Mouse (Mus musculus): ENCODE results near the gene Fbln2. TPM values are rescaled to one million over a fixed set of nuclear protein-coding genes. Genes with fewer than 3 reads are reported as not detected.
A peak's percentile ranks its signal among the peaks of the same experiment; 100 is the strongest.

Gene Fbln2
- total RNA-seq, 2 experiments from 2014 or later: 8.1 to 10.8 TPM

DNA sequence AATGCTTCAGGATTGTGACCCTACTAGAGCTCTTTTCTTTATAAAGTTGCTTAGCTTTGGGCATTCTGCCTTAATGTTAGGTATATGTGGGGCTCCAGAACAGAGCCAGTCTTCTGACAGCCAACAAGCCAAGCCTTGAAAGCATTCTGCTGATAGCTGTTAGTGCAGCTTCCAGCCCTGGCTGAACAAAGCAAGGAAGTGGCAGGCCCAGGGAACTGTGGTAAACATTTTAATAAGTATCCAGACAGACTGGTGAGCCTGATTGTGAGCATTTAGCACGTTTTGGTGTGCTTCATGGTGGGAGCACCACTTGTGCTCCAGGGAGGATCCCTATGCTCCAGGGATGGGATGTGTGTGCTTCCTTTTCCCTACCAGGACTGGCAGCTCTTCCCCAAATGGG lies 29.2 kb upstream of the Fbln2 start:
- DNase-seq (ENCODE audit: low spot score in 2 of 2): no peak
- Histone ChIP-seq H3K4me3 (no peak overlapping the region), H3K27ac (no peak overlapping the region)
- no peak for TF ChIP-seq CTCF (conservative IDR thresholded peaks at IDR 0.05)

DNA sequence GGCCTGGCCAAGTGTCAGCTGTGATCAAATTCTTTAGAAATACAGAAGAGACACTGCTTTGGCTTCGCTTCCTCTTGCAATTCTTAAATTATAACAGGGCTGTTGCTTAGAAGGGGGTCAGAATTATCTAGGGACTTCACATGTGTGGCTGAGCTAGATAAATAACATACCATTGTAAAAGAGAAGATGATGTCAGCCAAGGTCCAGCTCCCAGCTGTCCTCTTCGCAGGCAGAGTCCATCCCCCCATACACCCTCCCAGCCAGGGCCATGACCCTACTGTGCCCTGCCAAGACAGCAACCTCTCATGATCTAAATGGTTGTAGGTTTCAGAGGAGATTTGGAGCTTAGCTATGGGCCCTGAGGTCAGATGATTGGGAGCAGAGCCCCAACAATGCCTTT lies 28.3 kb upstream of the Fbln2 start:
- no peak for TF ChIP-seq CTCF (conservative IDR thresholded peaks at IDR 0.05)
- no peak for DNase-seq (ENCODE audit: low spot score in 2 of 2)
- no peak overlapping the region for H3K27ac ChIP-seq
- no peak overlapping the region for H3K4me3 ChIP-seq

DNA sequence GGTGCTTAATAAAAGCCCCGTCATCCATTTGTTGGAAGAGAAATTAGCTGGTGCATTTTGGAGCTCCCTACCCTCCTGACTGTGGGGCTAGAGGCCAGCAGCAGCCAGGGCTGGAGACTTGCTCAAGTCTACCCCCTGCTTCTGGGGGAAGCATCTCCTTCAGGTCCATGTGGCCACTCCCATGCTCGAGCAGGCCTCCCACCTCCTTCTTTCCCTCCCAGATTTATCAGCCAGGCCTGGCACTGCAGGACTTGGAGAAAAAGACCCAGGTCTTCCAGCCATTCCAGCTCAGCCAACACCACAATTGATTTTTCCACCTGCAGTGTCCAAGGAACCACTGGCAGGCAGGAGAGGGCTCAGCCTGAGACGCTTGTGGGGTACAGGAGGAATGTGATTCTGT lies 27.5 kb upstream of the Fbln2 start:
- no peak for DNase-seq (ENCODE audit: low spot score in 2 of 2)
- TF ChIP-seq CTCF (conservative IDR thresholded peaks at IDR 0.05): no peak
- Histone ChIP-seq H3K27ac (no peak overlapping the region), H3K4me3 (no peak overlapping the region)

DNA sequence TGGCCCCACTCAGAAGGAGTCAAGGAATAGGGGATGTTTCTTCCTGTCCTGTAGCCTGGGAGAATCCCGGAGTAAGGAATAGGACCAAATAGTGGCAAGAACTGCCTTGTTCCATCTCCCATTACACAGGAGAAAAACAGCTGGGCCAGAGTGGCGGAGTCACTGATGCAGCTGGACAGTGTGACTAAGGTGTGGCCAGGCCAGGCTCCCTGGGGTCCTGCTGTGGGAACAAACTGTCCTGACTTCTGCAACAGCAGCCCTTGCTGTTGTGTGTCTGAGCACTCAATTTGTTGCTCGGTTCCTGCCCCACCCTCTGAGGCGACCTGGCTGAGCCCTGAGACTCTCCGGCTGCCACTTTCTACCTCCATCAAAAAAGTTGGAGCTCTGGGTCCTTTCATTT lies 26.8 kb upstream of the Fbln2 start:
- TF ChIP-seq CTCF (conservative IDR thresholded peaks at IDR 0.05): no peak
- Histone ChIP-seq H3K27ac (no peak overlapping the region), H3K4me3 (no peak overlapping the region)
- no peak for DNase-seq (ENCODE audit: low spot score in 2 of 2)

DNA sequence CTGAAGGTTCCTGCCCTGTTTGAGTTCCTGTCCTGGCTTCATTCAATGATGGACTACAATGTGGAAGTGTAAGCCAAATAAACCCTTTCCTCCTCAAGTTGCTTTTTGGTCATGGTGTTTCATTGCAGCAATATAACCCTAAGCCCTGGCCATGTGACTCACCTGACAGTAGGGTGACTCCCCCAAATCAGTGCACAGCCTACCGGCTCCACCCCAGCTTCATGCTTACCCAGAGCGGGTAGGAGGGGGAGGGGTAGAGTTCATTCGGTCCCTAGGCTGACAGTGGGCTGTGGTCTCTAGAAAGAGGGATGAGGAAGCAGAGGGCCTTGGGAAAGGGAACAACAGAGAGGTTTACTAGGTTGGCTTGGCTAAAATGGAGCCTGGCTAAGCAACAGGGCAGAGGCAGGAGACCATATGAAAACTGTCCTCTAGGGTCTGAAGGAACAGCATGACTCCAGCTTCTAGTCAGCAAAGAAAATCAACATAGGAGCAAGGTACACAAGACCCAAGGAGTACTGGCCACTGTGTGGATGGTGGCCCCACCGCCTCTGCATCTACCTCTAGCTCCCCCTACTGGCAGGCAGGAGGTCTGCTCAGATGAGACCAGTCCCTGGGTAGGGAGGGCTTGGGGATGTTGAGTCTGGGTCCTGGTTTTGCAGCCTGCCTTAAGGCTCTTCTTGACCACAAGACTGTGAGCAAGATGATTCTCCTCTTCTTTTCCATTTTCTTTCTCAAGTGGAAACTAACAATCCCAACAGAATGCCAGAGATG lies 25.9 kb upstream of the Fbln2 start:
- Histone ChIP-seq H3K4me3 (no peak overlapping the region), H3K27ac (no peak overlapping the region)
- peak in 1 of 2 experiments; percentile 29 for DNase-seq (ENCODE audit: low spot score in 2 of 2)
- peak; percentile 83 for TF ChIP-seq CTCF (conservative IDR thresholded peaks at IDR 0.05)

DNA sequence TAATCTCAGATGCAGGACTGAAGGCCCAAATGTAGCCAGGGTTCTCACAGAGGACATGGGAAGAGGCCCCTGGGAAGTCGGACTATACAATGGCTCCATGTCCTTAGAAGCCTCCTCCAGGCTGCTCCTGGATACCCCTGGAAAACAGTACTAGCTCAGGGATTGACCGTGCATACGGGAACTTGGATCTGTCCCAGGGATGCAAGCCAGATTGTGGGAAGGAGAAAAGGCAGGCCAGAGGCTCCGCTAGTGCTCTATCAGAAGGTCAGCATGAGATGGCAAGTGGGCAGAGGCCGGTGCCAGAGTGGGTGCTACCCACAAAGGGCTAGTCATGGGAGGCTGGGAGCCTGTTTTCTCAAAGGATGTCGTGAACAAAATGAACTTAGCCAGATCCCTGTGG lies 25.3 kb upstream of the Fbln2 start:
- Histone ChIP-seq H3K4me3 (no peak overlapping the region), H3K27ac (no peak overlapping the region)
- TF ChIP-seq CTCF (conservative IDR thresholded peaks at IDR 0.05): no peak
- DNase-seq (ENCODE audit: low spot score in 2 of 2): no peak

DNA sequence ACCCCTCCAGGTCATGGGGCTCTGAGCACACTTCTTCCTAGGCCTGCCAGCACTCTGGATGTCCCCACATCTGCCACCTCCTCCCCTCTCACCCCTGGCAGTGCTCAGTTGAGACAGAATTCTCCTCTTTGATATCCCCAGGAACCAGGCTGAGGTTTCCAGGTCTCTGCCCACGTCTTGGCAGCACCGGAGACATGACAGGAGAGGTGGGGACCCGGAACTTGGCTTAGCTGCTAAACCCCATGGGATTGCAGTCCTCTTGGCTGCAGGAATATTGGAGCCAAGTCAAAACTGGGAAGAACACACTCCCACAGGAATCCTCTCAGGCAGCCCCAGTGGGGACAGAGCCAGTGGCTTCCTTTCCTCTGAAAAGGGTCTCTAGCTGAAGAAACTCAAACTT lies 24.4 kb upstream of the Fbln2 start:
- TF ChIP-seq CTCF (conservative IDR thresholded peaks at IDR 0.05): no peak

DNA sequence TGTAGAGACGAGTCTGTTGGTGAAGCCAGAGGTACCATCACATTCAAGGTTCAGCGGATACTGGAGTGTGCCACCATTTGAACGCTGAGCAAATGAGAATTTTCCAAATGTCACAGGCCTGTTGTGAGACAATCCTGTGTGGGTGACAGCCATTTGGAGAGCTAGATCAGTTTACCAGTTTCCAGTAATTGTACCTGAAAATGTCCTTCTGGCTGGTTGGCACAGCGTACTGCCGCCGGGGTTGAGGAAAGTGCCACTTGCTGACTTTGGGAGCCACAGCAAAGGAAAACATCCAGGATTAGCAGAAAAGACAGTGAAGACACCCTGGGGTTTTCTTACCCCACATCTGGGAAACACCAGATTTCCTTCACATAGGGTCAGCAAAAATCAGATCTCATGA lies 22.3 kb upstream of the Fbln2 start:
- H3K4me3 ChIP-seq: no peak overlapping the region
- no peak for TF ChIP-seq CTCF (conservative IDR thresholded peaks at IDR 0.05)
- DNase-seq (ENCODE audit: low spot score in 2 of 2): no peak
- no peak overlapping the region for H3K27ac ChIP-seq

More for the DNA sequence above, 24.4 kb upstream of the Fbln2 start:
- Histone ChIP-seq H3K27ac (no peak overlapping the region), H3K4me3 (no peak overlapping the region)
- DNase-seq (ENCODE audit: low spot score in 2 of 2): no peak

DNA sequence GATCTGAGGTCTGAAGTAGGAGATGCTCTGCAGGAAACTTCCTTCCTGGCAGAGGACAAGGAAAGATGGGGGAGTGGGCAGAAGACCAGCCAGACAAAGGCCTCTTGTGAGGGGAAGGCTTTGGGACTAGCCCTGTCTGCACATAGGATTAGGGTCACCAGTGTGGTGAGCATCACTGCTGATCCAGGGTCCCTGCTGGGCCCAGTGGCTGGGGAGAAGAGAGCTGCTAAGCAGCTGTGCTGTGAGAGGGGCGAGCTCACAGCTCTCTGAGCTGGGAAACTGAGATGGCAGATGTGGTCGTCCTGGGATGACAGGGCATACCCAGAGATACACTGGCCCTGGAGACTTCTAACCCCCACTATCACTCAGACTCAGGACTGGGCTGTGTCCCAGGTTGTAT lies 20.8 kb upstream of the Fbln2 start:
- no peak for TF ChIP-seq CTCF (conservative IDR thresholded peaks at IDR 0.05)
- H3K4me3 ChIP-seq: no peak overlapping the region
- no peak for DNase-seq (ENCODE audit: low spot score in 2 of 2)
- H3K27ac ChIP-seq: no peak overlapping the region

DNA sequence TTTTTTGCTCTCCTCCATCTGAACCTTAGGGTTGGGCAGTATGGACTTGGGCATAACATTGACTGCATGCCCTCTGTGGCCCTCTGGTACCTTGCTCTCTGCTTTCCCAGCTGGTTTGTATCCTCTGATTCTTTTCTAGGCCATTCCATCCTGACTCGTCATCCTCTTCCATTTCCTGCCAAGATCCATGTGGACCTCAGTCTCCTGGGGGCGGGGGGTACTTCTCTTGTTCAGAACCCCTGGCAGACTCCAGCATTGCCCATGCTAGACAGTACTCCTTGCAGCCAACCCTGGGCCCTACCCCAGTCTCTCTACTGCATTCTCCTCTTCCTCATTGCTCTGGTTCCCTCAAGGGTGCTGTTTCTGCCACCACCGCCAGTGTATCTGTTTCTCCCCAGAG lies 19.8 kb upstream of the Fbln2 start:
- no peak for DNase-seq (ENCODE audit: low spot score in 2 of 2)
- Histone ChIP-seq H3K4me3 (no peak overlapping the region), H3K27ac (no peak overlapping the region)
- no peak for TF ChIP-seq CTCF (conservative IDR thresholded peaks at IDR 0.05)

DNA sequence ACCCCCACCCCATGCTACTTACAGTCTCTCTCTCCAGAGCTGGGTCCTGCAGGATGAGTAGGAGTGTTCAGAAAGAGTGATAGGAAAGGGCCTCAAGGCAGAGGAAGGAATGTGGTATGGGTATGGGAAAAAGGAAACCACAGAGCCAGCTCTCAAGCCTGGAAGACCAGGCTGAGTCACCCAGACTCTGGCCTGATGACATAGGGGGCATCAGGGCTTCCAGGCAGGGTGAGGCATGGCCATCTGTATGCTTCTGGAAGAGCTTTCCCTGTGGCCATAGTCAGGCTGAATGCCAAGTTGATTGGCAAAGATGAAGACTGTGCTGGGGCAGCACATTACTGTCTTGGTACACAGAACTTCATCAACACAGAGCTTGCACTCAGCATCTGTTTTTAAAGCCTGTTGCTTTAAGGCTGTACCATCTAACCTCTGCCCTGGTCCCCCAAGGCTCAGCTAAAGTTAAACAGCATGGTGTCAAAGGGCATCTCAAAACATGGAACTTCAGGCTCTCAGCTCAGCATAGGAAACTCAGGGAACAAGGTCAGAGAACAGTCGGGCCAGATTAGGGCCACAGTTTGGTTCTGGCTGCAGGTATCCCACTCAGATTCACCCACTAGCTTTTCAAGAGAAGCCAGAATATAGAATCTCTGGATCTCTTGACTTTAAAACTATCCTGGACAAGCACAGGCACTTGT lies 19.3 kb upstream of the Fbln2 start:
- no peak for DNase-seq (ENCODE audit: low spot score in 2 of 2)
- Histone ChIP-seq H3K27ac (no peak overlapping the region), H3K4me3 (no peak overlapping the region)
- TF ChIP-seq CTCF (conservative IDR thresholded peaks at IDR 0.05): no peak

DNA sequence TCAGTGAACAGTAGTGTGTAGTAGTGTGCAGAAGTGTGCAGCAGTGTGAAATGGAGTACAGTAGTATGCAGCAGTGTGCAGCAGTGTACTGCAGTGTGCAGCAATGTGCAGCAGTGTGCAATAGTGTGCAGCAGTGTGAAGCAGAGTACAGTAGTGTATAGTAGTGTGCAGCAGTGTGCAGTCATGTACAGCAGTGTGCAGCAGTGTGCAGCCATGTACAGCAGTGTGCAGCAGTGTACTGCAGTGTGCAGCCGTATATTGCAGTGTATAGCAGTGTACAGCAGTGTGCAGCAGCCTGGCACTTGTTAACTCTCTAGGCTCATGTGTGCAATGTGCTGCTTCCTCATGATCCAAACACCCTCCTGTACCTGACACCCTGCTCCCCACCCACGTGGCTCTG lies 13.8 kb upstream of the Fbln2 start:
- no peak overlapping the region for H3K27ac ChIP-seq
- no peak for DNase-seq (ENCODE audit: low spot score in 2 of 2)
- TF ChIP-seq CTCF (conservative IDR thresholded peaks at IDR 0.05): no peak
- H3K4me3 ChIP-seq: no peak overlapping the region

DNA sequence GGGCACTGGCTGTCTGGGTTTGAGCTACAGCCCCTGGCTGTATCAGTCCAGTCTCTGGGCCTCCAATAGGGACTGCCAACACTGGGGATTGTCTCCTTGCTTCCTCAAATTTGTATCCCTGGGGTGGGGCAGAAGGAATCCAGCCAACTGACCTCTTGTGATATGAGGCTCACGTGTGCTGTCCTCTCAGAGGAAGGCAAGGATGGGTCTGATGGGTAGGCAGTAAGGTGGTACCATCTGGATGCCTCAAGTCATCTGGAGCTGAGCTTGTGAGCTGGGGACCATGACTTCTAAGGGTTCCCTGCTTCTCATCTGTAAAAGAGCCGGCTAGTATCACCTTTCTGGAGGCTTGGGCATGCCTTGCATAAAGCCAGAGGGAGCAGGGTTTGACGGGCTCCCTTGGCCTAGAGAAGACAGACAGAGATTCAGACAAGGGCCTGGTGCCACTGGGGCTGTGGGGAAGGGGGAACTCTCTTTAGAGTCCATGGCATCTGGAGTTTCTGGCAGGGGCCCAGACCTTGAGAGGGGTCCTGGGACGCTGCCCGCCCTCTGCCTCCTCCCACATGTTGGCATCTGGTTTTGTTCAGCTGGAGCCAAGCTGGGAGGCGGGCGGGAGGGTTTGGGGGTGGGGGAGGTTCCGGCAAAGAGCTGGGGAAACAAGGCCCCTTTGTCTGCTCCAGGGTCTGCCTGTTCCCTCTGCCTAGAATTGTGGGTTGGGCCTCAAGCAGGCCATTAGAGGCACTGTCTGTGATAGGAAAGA lies 11.6 kb upstream of the Fbln2 start:
- H3K4me3 ChIP-seq: no peak overlapping the region
- TF ChIP-seq CTCF (conservative IDR thresholded peaks at IDR 0.05): no peak
- peak; percentile 64 to 70 for DNase-seq (ENCODE audit: low spot score in 2 of 2)
- peak overlapping the region; percentile 28; the same call in 1 of the 2 replicates for H3K27ac ChIP-seq

Data from layer of hippocampus, adult 2 months (tissue).